In genomic region chr9:41879080-41879479, GRCm38 (mm10) we compare ENCODE assay signal across 10 mouse cellular contexts.
DNase-seq lines count a peak whose midpoint lies in the region; ATAC-seq lines count a peak whose summit lies in the region.
"Had no signal": no experiment of that assay in that cellular context is flagged by ENCODE, and none has a peak within 500 bp of the region (broad histone marks: within the 10 kb centered on the region; RNA-seq: fewer than 3 reads in every experiment).

No protein-coding gene starts in this region.

- no peak overlapping the region for H3K4me2 ChIP-seq in embryonic facial prominence, embryonic 15.5 days (replicated peaks)
- H3K4me2 ChIP-seq in kidney, embryonic 16.5 days (replicated peaks; ENCODE audit: low read depth, low read length) = no peak overlapping the region
- H3K4me2 ChIP-seq: heart, embryonic 15.5 days had no signal

- intact Hi-C loops in left cerebral cortex, postnatal 14 days (cut with DNase I) = no loop called here

- no peak overlapping the region for H3K4me3 ChIP-seq in embryonic facial prominence, embryonic 15.5 days (replicated peaks)
- no peak overlapping the region for H3K4me3 ChIP-seq in kidney, embryonic 16.5 days (ENCODE audit: low read length)
- H3K4me3 ChIP-seq: heart, embryonic 15.5 days had no signal

- H3K4me1 ChIP-seq in embryonic facial prominence, embryonic 15.5 days = peaks cover 30% of the 10 kb centered on the region
- peaks cover 23% of the 10 kb centered on the region for H3K4me1 ChIP-seq in kidney, embryonic 16.5 days (ENCODE audit: insufficient read depth, low read length)

- no peak overlapping the region for H3K9ac ChIP-seq in embryonic facial prominence, embryonic 15.5 days
- H3K9ac ChIP-seq in kidney, embryonic 16.5 days (replicated peaks; ENCODE audit: low read length) = no peak overlapping the region
- H3K9ac ChIP-seq: heart, embryonic 15.5 days had no signal

- WGBS in embryonic facial prominence, embryonic 15.5 days = 78% methylated on average over 1 of the region's 1 CpGs
- 58% methylated on average over 1 of the region's 1 CpGs for WGBS in kidney, embryonic 16.5 days

- peak; percentile 9 for DNase-seq in adrenal gland, postnatal 10 days
- no peak for DNase-seq in adrenal gland, postnatal 4 days (ENCODE audit: low spot score in 2 of 2)
- peak; percentile 65 for DNase-seq in lung, postnatal 10 days
- DNase-seq in ovary, postnatal 14 days (ENCODE audit: low spot score) = no peak
- no peak for DNase-seq in spleen, postnatal 36 days (ENCODE audit: low spot score in 2 of 2)
- DNase-seq in left cerebral cortex, postnatal 14 days (ENCODE audit: low spot score in 2 of 2) = no peak

- no peaks in the 10 kb centered on the region for H3K36me3 ChIP-seq in embryonic facial prominence, embryonic 15.5 days
- no peaks in the 10 kb centered on the region for H3K36me3 ChIP-seq in kidney, embryonic 16.5 days (ENCODE audit: insufficient read depth, low read length)
- H3K36me3 ChIP-seq: heart, embryonic 15.5 days had no signal

- 0 out of 2 replicates have a peak overlapping the region, but pooled peaks have one; percentile 96 for H3K27ac ChIP-seq in embryonic facial prominence, embryonic 15.5 days (replicated peaks)
- H3K27ac ChIP-seq in kidney, embryonic 16.5 days (ENCODE audit: low read length) = peak overlapping the region; percentile 13; the same call in 1 of the 2 replicates
- H3K27ac ChIP-seq: heart, embryonic 15.5 days had no signal

- H3K27me3 ChIP-seq in embryonic facial prominence, embryonic 15.5 days = no peaks in the 10 kb centered on the region
- no peaks in the 10 kb centered on the region for H3K27me3 ChIP-seq in kidney, embryonic 16.5 days (ENCODE audit: insufficient read depth, low read length)
- H3K27me3 ChIP-seq: heart, embryonic 15.5 days had no signal

- ATAC-seq in embryonic facial prominence, embryonic 15.5 days (ENCODE audit: insufficient number of reproducible peaks, low FRiP score, low TSS enrichment, low read depth) = no peak
- ATAC-seq in kidney, embryonic 16.5 days (ENCODE audit: low FRiP score, low TSS enrichment) = peak; percentile 78
- ATAC-seq: forebrain, embryonic 14.5 days had no signal

- no peaks in the 10 kb centered on the region for H3K9me3 ChIP-seq in embryonic facial prominence, embryonic 15.5 days (replicated peaks)
- no peaks in the 10 kb centered on the region for H3K9me3 ChIP-seq in kidney, embryonic 16.5 days (ENCODE audit: low read length)
- H3K9me3 ChIP-seq: heart, embryonic 15.5 days had no signal

Comparison
In these comparisons a context has a peak if more than half of its experiments do, and no peak if none do; other contexts are left out.
1. DNase-seq: peak in adrenal gland, postnatal 10 days (single experiment) and lung, postnatal 10 days (single experiment); none in adrenal gland, postnatal 4 days (0 of 2), ovary, postnatal 14 days (single experiment), spleen, postnatal 36 days (0 of 2) and left cerebral cortex, postnatal 14 days (0 of 2).